Mouse (Mus musculus): ENCODE data around the gene Ppp1r14c.

GRCm38 (mm10) chr10:3508746-3509145, 142.9 kb downstream of the Ppp1r14c start:
- no peak for TF ChIP-seq CTCF (IDR thresholded peaks at IDR 0.05; ENCODE audit: extremely low read depth, insufficient read length, insufficient replicate concordance, low read depth, low read length)
- no peak for TF ChIP-seq POLR2A (IDR thresholded peaks at IDR 0.05; ENCODE audit: low read depth, low read length)

Data from small intestine, adult 2 months (tissue).